Mouse (Mus musculus): ENCODE results near the gene Clpb.

DNA sequence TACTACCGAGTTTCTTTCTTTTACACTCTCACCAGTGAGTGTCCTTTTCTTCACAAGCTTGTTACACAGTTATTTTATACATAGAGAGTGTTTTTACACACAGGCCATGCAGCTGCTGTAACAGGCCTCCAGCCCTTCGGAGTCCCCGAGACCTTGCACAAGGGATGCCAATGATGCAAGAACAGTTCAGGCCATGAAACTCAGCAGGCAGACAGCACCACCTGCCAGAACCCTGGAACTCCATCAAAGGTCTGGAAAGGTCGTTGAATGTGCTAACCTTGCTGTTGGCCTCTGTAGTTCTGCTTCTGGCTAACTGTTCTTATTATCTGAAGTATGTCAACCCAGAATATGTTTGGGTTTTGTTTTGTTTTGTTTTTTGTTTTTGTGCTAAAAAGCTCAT is 8.5 kb upstream of the Clpb start:
- no peak for TF ChIP-seq POLR2A (IDR thresholded peaks at IDR 0.05; ENCODE audit: borderline replicate concordance, low read depth, low read length)
- no peak for TF ChIP-seq CTCF (IDR thresholded peaks at IDR 0.05; ENCODE audit: low read depth, low read length)

Measured in bone marrow macrophage, adult 2 months (primary cell).